Mouse (Mus musculus): ENCODE data around the gene Hpn. TPM values are rescaled to one million over a fixed set of nuclear protein-coding genes. Genes with fewer than 3 reads are reported as not detected.

Gene Hpn
- polyA plus RNA-seq, 1 experiment from 2014 or later = 45.8 TPM

DNA sequence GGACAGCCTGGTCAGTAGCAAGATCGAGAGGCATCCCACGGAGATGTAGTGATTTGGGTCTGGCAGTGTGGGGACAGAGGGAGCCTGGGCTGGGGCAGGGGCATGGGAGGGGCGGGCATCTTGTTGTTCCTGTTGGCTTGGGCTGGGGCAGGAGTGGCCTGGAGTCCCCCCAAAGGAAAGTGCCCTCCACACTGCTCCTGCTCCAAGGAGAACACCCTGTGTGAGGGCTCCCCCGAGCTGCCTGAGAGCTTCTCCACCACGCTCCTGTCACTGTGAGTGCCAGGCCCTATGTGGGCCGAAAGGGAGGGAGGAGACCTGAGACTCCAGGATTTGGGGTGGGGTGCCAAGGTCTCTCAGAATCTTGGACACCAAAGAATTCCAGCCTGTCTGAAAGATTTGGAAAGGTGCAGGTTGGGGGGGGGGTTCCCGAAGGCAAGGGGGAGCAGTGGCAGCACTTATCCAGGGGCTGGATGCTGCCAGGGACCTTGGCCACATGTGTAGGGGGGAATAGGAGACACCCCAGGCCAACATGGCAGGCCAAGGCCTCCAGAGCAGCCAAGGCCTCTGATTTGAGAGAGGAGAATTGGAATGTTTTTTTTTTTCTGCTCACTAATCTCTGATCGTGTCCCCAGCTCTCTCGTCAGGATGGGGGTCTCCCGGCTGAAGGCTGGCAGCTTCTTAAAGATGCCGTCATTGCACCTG lies 55.0 kb downstream of the Hpn start:
- Histone ChIP-seq H3K4me2 (no peak overlapping the region), H3K9me3 (replicated peaks) (no peaks in the 10 kb centered on the region), H3K9ac (no peak overlapping the region), H3K4me1 (replicated peaks) (peaks cover 6% of the 10 kb centered on the region; the same call in 1 of the 2 replicates), H3K27ac (no peak overlapping the region), H3K4me3 (replicated peaks) (no peak overlapping the region), H3K36me3 (no peaks in the 10 kb centered on the region), H3K27me3 (no peaks in the 10 kb centered on the region)
- WGBS (ENCODE audit: insufficient replicate concordance) = 60% methylated on average over 11 of the region's 11 CpGs
- DNase-seq = no peak
- ATAC-seq (ENCODE audit: low read depth) = no peak

GRCm38 (mm10) chr7:31059108-31059507 lies 56.0 kb downstream of the Hpn start, which contains the start of gene Lgi4:
TSS of gene Lgi4 (plus strand) at chr7:31059342.
- Histone ChIP-seq H3K9ac (no peak within 1 kb of the TSS), H3K4me3 (replicated peaks) (no peak within 1 kb of the TSS), H3K27ac (no peak within 1 kb of the TSS), H3K4me1 (replicated peaks) (peaks cover 12% of the 10 kb centered on the region; the same call in 1 of the 2 replicates), H3K4me2 (no peak within 1 kb of the TSS), H3K9me3 (replicated peaks) (no peaks in the 10 kb centered on the region), H3K27me3 (peaks cover under 1% of the 10 kb centered on the region; the same call in 1 of the 2 replicates), H3K36me3 (no peaks in the 10 kb centered on the region)
- ATAC-seq (ENCODE audit: low read depth) (no peak), DNase-seq (peak; percentile 37)
- WGBS (ENCODE audit: insufficient replicate concordance) = 3% methylated on average over 2 of the region's 2 CpGs

GRCm38 (mm10) chr7:31058211-31058610 lies 56.9 kb downstream of the Hpn start:
- peaks cover 17% of the 10 kb centered on the region for H3K4me1 ChIP-seq (replicated peaks)
- no peak overlapping the region for H3K4me2 ChIP-seq
- H3K27me3 ChIP-seq = peaks cover 9% of the 10 kb centered on the region
- no peak overlapping the region for H3K4me3 ChIP-seq (replicated peaks)
- 68% methylated on average over 6 of the region's 6 CpGs for WGBS (ENCODE audit: insufficient replicate concordance)
- no peak overlapping the region for H3K27ac ChIP-seq
- H3K36me3 ChIP-seq = no peaks in the 10 kb centered on the region
- no peak for ATAC-seq (ENCODE audit: low read depth)
- no peaks in the 10 kb centered on the region for H3K9me3 ChIP-seq (replicated peaks)
- no peak for DNase-seq
- no peak overlapping the region for H3K9ac ChIP-seq

GRCm38 (mm10) chr7:31057730-31058129 lies 57.4 kb downstream of the Hpn start:
- H3K36me3 ChIP-seq = no peaks in the 10 kb centered on the region
- no peak overlapping the region for H3K4me3 ChIP-seq (replicated peaks)
- H3K9me3 ChIP-seq (replicated peaks) = no peaks in the 10 kb centered on the region
- WGBS (ENCODE audit: insufficient replicate concordance) = 61% methylated on average over 5 of the region's 5 CpGs
- no peak overlapping the region for H3K9ac ChIP-seq
- ATAC-seq (ENCODE audit: low read depth) = no peak
- no peak overlapping the region for H3K27ac ChIP-seq
- peaks cover 14% of the 10 kb centered on the region for H3K27me3 ChIP-seq
- peaks cover 22% of the 10 kb centered on the region for H3K4me1 ChIP-seq (replicated peaks)
- H3K4me2 ChIP-seq = no peak overlapping the region
- no peak for DNase-seq

DNA sequence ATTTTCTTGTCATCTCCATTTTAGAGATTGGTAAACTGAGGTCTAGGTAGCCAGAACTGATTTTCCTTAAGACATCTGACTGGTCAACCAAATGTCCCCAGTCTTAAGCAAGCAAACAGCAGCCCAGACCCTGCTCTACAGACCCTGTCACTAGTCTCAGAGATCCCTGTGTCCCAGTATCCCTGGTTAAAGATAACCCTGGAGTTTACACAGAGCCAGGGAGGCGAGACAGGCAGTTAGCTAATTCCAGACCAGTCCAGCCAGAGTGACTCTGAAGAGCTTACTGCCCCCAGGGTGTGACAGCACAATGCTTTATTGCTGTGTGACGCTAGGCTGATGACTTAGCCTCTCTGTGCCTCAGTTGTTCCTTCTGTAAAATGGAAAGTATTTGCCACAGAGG lies 58.0 kb downstream of the Hpn start, which contains the start of gene Fxyd1:
Gene Fxyd1, minus strand, starts transcription at position 129 of the 400 bp plus-strand sequence.
- H3K9ac ChIP-seq = no peak within 1 kb of the TSS
- H3K27me3 ChIP-seq = peaks cover 21% of the 10 kb centered on the region
- DNase-seq (no peak), ATAC-seq (ENCODE audit: low read depth) (peak; percentile 22; the same call in 1 of the 2 replicates)
- WGBS (ENCODE audit: insufficient replicate concordance) = 54% methylated on average over 2 of the region's 2 CpGs
- H3K36me3 ChIP-seq = no peaks in the 10 kb centered on the region
- no peak within 1 kb of the TSS for H3K4me3 ChIP-seq (replicated peaks)
- H3K4me1 ChIP-seq (replicated peaks) = peaks cover 28% of the 10 kb centered on the region
- no peaks in the 10 kb centered on the region for H3K9me3 ChIP-seq (replicated peaks)
- H3K27ac ChIP-seq = peak within 1 kb of the TSS; percentile 71
- no peak within 1 kb of the TSS for H3K4me2 ChIP-seq

GRCm38 (mm10) chr7:31056448-31056847 lies 58.6 kb downstream of the Hpn start:
- Histone ChIP-seq H3K27ac (peak overlapping the region; percentile 71), H3K9ac (no peak overlapping the region), H3K36me3 (no peaks in the 10 kb centered on the region), H3K4me2 (no peak overlapping the region), H3K4me3 (replicated peaks) (no peak overlapping the region), H3K4me1 (replicated peaks) (peaks cover 33% of the 10 kb centered on the region), H3K27me3 (peaks cover 27% of the 10 kb centered on the region), H3K9me3 (replicated peaks) (no peaks in the 10 kb centered on the region)
- ATAC-seq (ENCODE audit: low read depth) (no peak), DNase-seq (no peak)
- 59% methylated on average over 7 of the region's 7 CpGs for WGBS (ENCODE audit: insufficient replicate concordance)

GRCm38 (mm10) chr7:31055883-31056282 lies 59.2 kb downstream of the Hpn start:
- DNase-seq (no peak), ATAC-seq (ENCODE audit: low read depth) (peak; percentile 49)
- H3K4me2 ChIP-seq = no peak overlapping the region
- no peaks in the 10 kb centered on the region for H3K9me3 ChIP-seq (replicated peaks)
- H3K36me3 ChIP-seq = no peaks in the 10 kb centered on the region
- peaks cover 33% of the 10 kb centered on the region for H3K27me3 ChIP-seq
- H3K4me3 ChIP-seq (replicated peaks) = no peak overlapping the region
- peak overlapping the region; percentile 71 for H3K27ac ChIP-seq
- H3K9ac ChIP-seq = no peak overlapping the region
- WGBS (ENCODE audit: insufficient replicate concordance) = 70% methylated on average over 3 of the region's 4 CpGs
- peaks cover 36% of the 10 kb centered on the region for H3K4me1 ChIP-seq (replicated peaks)

DNA sequence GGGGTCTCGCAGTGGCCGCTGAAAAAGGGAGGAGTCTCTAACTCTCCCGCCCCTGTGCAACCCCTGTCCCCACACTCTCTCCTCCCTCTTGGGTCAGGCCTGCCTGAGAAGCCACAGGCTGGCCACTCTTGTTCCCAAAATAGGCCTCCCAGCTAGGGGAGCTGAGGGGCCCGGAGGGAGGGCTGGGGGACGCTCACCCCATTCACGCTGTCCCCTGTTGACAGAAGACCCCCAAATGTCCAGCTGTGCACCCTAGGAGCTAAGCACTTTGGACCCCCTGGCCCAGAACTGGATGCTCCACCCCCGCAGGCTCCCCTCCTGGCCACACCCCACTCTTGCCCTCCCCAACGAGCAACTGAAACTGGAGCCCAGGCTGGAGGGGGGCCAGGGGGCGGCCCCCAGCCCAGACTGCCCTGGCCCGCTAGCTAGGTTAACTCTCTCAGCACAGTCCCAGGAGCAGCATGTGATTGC lies 59.7 kb downstream of the Hpn start:
- ATAC-seq (ENCODE audit: low read depth) (peak; percentile 73), DNase-seq (peak; percentile 15)
- Histone ChIP-seq H3K4me1 (replicated peaks) (peaks cover 36% of the 10 kb centered on the region), H3K9ac (no peak overlapping the region), H3K4me2 (peak overlapping the region; percentile 25), H3K27me3 (peaks cover 38% of the 10 kb centered on the region), H3K4me3 (replicated peaks) (0 out of 2 replicates have a peak overlapping the region, but pooled peaks have one; percentile 1), H3K36me3 (no peaks in the 10 kb centered on the region), H3K9me3 (replicated peaks) (no peaks in the 10 kb centered on the region), H3K27ac (peak overlapping the region; percentile 71)
- 22% methylated on average over 9 of the region's 10 CpGs for WGBS (ENCODE audit: insufficient replicate concordance)

DNA sequence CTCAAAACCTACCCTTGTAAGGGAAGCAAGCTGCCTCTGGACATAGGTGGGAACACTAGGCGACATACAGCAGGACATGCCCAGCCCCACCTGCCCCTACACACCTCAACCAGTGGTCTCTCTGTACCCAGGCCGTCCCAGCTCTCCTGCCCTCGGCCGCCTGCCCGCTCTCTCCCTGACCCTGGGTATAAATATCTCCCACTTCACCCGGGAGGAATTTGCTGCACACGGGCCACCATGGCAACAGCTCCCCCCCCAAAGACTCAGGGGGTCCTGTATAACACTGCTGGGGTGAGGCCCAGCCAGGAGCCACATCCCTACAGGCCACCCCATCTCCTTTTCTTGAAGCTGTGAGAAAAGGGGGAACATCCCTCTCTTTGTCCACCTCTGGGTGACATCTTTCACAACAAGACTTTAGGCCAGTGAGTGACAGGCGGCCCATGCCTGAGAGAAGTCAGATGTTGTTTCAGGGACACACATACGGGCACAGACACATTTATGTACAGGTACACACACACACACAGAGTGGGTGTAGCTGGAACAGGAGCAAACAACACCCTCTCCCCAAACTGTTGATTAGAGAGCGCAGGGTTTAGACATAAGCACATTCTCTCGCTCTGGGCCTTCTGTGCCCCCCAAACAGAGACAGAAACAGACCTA lies 60.3 kb downstream of the Hpn start:
- H3K4me3 ChIP-seq (replicated peaks) = 0 out of 2 replicates have a peak overlapping the region, but pooled peaks have one; percentile 1

DNA sequence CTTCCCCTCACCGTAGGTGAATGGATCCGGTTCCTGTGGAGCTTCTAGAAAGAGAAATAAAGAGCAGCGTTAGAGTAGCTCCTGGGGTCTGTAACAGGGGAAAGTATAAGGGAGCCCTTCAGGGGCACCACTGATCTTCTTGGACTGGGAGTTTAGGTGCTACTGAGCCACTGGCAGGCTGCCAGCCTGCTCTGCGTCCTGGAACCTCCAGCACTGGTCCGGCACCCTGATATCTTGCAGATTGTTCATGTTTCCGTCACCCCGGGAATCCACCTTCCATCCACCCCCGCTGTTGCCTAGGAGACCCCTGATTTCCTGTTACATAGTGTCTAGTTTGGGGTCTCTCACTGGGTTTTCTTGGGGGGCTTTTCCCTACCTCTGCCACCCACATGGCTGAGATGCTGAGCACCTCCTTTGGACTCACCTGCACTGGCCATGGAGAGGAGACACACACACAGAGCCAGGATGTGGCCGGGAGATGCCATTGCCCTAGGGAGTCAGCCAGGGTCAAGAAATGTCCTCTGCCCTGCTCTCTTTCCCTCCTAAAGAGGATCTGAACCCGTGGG lies 61.1 kb downstream of the Hpn start:
- peaks cover 51% of the 10 kb centered on the region for H3K27me3 ChIP-seq
- H3K36me3 ChIP-seq = no peaks in the 10 kb centered on the region
- DNase-seq (no peak), ATAC-seq (ENCODE audit: low read depth) (no peak)
- H3K4me2 ChIP-seq = 0 out of 2 replicates have a peak overlapping the region, but pooled peaks have one; percentile 25
- H3K9ac ChIP-seq = no peak overlapping the region
- no peak overlapping the region for H3K27ac ChIP-seq
- 43% methylated on average over 10 of the region's 10 CpGs for WGBS (ENCODE audit: insufficient replicate concordance)
- H3K4me3 ChIP-seq (replicated peaks) = no peak overlapping the region
- peaks cover 41% of the 10 kb centered on the region for H3K4me1 ChIP-seq (replicated peaks)
- no peaks in the 10 kb centered on the region for H3K9me3 ChIP-seq (replicated peaks)

More for the DNA sequence above, 60.3 kb downstream of the Hpn start:
- peak overlapping the region; percentile 0; the same call in 1 of the 2 replicates for H3K9ac ChIP-seq
- WGBS (ENCODE audit: insufficient replicate concordance) = 53% methylated on average over 11 of the region's 11 CpGs
- H3K36me3 ChIP-seq = no peaks in the 10 kb centered on the region
- ATAC-seq (ENCODE audit: low read depth) (peak; percentile 5; the same call in 1 of the 2 replicates), DNase-seq (no peak)
- peak overlapping the region; percentile 25 for H3K4me2 ChIP-seq
- H3K4me1 ChIP-seq (replicated peaks) = peaks cover 40% of the 10 kb centered on the region
- H3K27ac ChIP-seq = peak overlapping the region; percentile 71
- H3K27me3 ChIP-seq = peaks cover 44% of the 10 kb centered on the region
- H3K9me3 ChIP-seq (replicated peaks) = no peaks in the 10 kb centered on the region
